Mouse (Mus musculus) C2C12 (cell line): ENCODE measurements around the gene Spata2l. TPM values are rescaled to one million over a fixed set of nuclear protein-coding genes. Genes with fewer than 3 reads are reported as not detected.

Experiments used
- H3K27me3 ChIP-seq: one replicate; pipeline ENCODE4 v1.6.1; 2011; ENCODE audit not compliant: control insufficient read depth, insufficient read depth, insufficient read length
- H3K36me3 ChIP-seq: one replicate; pipeline ENCODE4 v1.6.1; 2011; ENCODE audit not compliant: control insufficient read depth, insufficient read depth
- H3K4me3 ChIP-seq: one replicate; pipeline ENCODE4 v1.5.1; 2011; ENCODE audit warnings: mild to moderate bottlenecking, control low read depth; ENCODE audit not compliant: poor library complexity, insufficient read depth, severe bottlenecking
- H3K79me2 ChIP-seq: one replicate; pipeline ENCODE4 v1.6.1; 2011; ENCODE audit not compliant: control insufficient read depth, insufficient read depth
- H3K79me3 ChIP-seq: one replicate; pipeline ENCODE4 v1.6.1; 2011; ENCODE audit warnings: low read depth, control low read depth
- H3ac ChIP-seq: one replicate; pipeline ENCODE3; 2011; ENCODE audit warnings: low read depth; ENCODE audit not compliant: control insufficient read depth, insufficient read length
- CEBPB ChIP-seq: IDR thresholded peaks from one replicate; pipeline ENCODE4 v1.6.1; 2011; ENCODE audit warnings: low read depth, mild to moderate bottlenecking, control low read depth, moderate library complexity
- CTCF ChIP-seq: IDR thresholded peaks from one replicate; pipeline ENCODE4 v1.5.1; 2011; ENCODE audit not compliant: control insufficient read depth, insufficient read depth, insufficient read length
- FOSL1 ChIP-seq: IDR thresholded peaks from one replicate; pipeline ENCODE4 v1.8.0; 2011; ENCODE audit warnings: mild to moderate bottlenecking, low read length; ENCODE audit not compliant: poor library complexity, insufficient read depth, severe bottlenecking
- MAX ChIP-seq: IDR thresholded peaks from one replicate; pipeline ENCODE4 v1.6.1; 2011; ENCODE audit warnings: mild to moderate bottlenecking, control low read depth
- MYOD1 ChIP-seq: IDR thresholded peaks from one replicate; pipeline ENCODE4 v1.6.1; 2011; ENCODE audit warnings: low read depth; ENCODE audit not compliant: control insufficient read depth, insufficient read length
- MYOG ChIP-seq: IDR thresholded peaks from one replicate; pipeline ENCODE4 v1.6.1; 2011; ENCODE audit not compliant: control insufficient read depth, insufficient read length; ENCODE audit errors: extremely low read depth
- USF1 ChIP-seq: IDR thresholded peaks from one replicate; pipeline ENCODE4 v1.6.1; 2011; ENCODE audit warnings: low read depth, mild to moderate bottlenecking, control low read depth, moderate library complexity
- polyA plus RNA-seq: library from polyadenylated mRNA; unstranded; fragments of >200 nt; fragmentation: generic; extraction: Trizol; gene quantifications from one replicate; pipeline ENCODE4 v1.2.1, GENCODE M21; 2012; ENCODE audit warnings: missing spikeins

The Spata2l gene
- polyA plus RNA-seq, 1 experiment = 0.89 TPM

DNA sequence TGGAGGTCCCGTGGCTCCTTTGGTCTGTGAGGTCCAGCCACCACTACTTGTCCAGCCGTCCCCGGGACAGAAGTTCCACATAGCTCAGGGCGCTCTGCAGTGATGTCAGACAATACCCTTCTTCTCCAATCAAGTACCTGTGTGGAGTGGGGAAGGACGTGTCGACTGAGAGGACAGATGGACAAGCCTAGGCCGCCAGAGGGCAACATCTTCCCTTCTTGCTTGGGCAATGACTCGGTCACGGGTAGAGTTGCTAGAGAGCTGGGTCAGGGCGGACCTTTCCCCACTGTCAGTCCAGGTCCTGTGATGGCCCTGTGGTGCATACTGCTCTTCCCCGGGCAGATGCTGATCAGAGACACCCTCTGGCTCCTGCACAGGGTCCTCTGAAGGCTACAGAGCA lies 7.0 kb upstream of the Spata2l start:
- H3K36me3 ChIP-seq = no peaks in the 10 kb centered on the region

DNA sequence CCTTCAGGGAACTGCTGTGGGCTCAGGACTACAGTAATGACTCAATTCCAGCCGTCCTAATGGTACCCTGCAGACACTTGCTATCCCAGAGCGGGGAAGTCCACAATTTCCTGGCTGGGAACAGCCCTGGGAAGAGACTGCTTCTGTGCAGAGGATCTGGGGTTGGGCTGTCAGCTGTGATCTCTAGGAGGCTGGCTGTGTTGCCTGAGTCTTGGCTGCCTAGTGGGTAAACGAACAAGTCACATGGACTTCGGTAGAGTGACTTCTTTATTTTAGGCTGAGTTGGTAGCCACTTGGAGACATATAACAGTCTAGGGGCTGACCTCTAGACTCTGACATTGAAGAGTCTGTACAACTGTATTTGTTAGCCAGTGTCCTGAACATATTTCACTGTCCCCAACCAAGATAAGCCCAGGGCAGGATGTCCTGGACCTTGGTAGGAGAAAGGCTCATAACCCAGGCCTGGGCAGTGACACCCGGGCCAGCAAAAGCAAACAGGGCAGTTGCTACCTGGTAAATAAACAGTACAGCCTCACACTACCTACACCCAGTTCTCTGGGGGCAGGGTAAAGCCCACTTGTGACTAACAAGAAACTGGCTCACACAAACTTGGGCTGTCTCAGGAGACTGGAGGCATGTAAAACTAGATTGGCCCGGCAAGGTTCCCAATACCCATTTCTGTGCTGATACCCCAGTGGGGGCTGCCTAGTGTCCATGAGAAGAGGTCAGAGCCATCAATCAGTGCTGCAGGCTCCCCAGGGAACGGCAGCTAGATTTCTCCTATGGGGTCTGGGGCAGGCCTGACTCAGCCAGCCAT lies 6.3 kb upstream of the Spata2l start:
- no peaks in the 10 kb centered on the region for H3K36me3 ChIP-seq
- no peaks in the 10 kb centered on the region for H3K79me3 ChIP-seq
- H3ac ChIP-seq = no peak overlapping the region
- no peaks in the 10 kb centered on the region for H3K79me2 ChIP-seq
- TF ChIP-seq CEBPB (no peak), USF1 (no peak), CTCF (no peak), MYOG (no peak), FOSL1 (no peak), MYOD1 (no peak), MAX (no peak)
- no peak overlapping the region for H3K4me3 ChIP-seq
- no peaks in the 10 kb centered on the region for H3K27me3 ChIP-seq

More for the DNA sequence above, 7.0 kb upstream of the Spata2l start:
- Histone ChIP-seq H3K79me3 (no peaks in the 10 kb centered on the region), H3K4me3 (no peak overlapping the region), H3K79me2 (no peaks in the 10 kb centered on the region), H3K27me3 (no peaks in the 10 kb centered on the region), H3ac (no peak overlapping the region)
- TF ChIP-seq CTCF (no peak), FOSL1 (no peak), MYOG (no peak), CEBPB (no peak)

DNA sequence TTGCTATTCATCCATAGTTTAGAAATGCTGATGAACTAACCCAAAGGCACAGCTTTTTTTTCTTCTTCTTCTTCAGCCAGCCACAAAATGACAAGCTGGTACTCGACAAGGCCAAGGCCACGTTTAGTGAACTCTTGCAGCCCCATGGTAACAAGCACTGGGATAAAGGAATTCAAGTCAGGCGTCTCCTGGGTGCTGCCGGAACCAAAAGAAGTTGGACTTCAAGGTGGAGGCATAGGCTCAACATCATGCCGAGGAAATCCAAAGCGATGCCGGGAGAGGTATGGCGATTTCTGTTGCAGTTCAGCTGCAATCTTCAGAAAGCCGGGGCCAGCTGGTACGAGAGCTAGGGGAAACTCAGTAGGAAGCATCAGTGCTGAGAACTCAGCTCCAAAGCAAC lies 3.4 kb upstream of the Spata2l start:
- no peak overlapping the region for H3K4me3 ChIP-seq
- H3K36me3 ChIP-seq = no peaks in the 10 kb centered on the region
- H3ac ChIP-seq = no peak overlapping the region
- no peaks in the 10 kb centered on the region for H3K79me3 ChIP-seq
- no peaks in the 10 kb centered on the region for H3K27me3 ChIP-seq
- H3K79me2 ChIP-seq = no peaks in the 10 kb centered on the region
- TF ChIP-seq MAX (no peak), CEBPB (no peak), CTCF (no peak), MYOG (no peak)

DNA sequence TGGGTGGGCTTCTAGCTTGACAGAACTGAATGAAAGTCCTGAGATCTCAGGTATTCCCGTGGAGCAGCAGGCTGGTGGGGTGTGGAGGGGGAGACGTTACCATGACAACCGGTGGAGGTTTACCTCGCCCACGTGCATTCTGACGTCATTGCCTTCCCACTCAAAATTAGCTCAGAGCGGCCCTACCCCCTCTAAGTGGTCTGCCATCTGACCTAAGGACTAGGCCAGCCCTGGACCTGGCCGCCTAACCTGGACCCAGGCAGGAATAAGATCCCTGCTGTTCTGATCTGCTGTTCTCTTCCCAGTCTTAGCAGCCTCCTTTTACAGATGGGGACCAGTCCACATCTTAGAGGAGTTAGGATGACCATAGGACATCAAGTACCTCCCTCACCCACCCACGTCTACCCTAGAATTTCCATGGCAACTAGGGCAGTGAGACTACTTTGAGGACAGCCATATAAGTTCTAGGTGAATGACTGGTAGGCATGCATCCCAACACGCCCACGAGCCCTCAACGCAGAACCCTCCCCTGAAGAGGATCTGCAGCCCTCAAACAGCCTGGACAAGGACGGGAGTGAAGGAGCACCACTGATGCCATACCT lies 1.0 kb downstream of the Spata2l start:
- Histone ChIP-seq H3K79me2 (no peaks in the 10 kb centered on the region), H3K79me3 (no peaks in the 10 kb centered on the region), H3K4me3 (no peak overlapping the region), H3K27me3 (no peaks in the 10 kb centered on the region), H3ac (peak overlapping the region; percentile 0), H3K36me3 (no peaks in the 10 kb centered on the region)
- TF ChIP-seq CEBPB (no peak), MAX (no peak), USF1 (no peak), FOSL1 (no peak), MYOG (no peak), MYOD1 (no peak), CTCF (no peak)

DNA sequence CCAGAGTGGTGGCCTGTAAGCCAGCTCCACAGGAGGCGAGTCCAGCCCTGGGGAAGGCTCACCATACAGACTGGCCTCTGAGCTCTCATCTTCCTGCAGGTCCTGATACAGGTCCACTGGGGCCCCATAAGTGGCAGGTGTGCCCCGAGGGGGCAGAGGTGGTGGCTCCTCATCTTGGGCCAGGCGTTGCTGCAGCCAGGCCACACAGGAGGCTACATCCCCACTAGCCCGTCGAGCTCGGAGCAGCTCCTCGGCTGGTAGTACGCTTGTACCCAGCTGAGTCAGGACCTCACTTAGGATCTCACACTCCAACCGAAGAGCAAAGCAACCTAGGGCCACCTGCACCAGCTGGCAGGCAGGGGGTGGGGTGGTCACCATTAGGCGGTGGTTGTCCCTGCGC lies 2.3 kb downstream of the Spata2l start:
- no peak overlapping the region for H3ac ChIP-seq
- no peaks in the 10 kb centered on the region for H3K79me3 ChIP-seq
- H3K36me3 ChIP-seq = no peaks in the 10 kb centered on the region
- no peaks in the 10 kb centered on the region for H3K27me3 ChIP-seq
- no peak overlapping the region for H3K4me3 ChIP-seq
- TF ChIP-seq MYOD1 (no peak), MYOG (no peak), CEBPB (no peak), USF1 (no peak), CTCF (no peak), FOSL1 (no peak), MAX (no peak)
- no peaks in the 10 kb centered on the region for H3K79me2 ChIP-seq

DNA sequence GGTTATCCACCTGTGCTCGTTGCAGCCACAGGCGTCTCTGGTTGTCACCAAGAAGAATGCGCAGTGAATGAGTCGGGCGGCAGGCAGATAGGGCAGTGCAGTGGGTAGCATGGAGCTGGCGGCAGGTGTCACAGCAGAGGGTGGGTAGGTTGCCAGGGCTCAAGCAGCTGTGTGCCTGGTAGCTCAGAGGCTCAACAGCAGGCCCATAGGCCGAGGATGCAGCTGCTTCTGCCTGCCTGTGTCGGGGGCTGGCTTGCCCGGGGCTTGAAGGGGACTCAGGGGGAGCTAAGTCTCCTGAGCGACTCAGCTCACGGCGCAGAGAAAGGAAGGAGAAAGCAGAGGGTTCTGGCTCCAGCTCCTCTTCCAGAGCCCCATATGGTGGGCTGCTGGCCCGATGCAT lies 2.7 kb downstream of the Spata2l start:
- Histone ChIP-seq H3ac (no peak overlapping the region), H3K4me3 (no peak overlapping the region), H3K36me3 (no peaks in the 10 kb centered on the region), H3K79me2 (no peaks in the 10 kb centered on the region), H3K27me3 (no peaks in the 10 kb centered on the region), H3K79me3 (no peaks in the 10 kb centered on the region)
- TF ChIP-seq CTCF = no peak
- TF ChIP-seq CEBPB = no peak
- TF ChIP-seq MYOD1 = no peak
- no peak for TF ChIP-seq USF1
- no peak for TF ChIP-seq MAX
- TF ChIP-seq FOSL1 = no peak
- TF ChIP-seq MYOG = no peak
